Mouse (Mus musculus) G1E (cell line): Measurements from ENCODE around the gene Lgals7. TPM values are rescaled to one million over a fixed set of nuclear protein-coding genes. Genes with fewer than 3 reads are reported as not detected.

Experiments
- ATAC-seq: 2 replicates; pipeline ENCODE4 v1.8.0; 2016; ENCODE audit warnings: mild to moderate bottlenecking; ENCODE audit not compliant: insufficient number of reproducible peaks, poor library complexity, low FRiP score, severe bottlenecking; ENCODE audit errors: extremely low read depth
- DNase-seq: peaks from one replicate; pipeline ENCODE4 v3.0.0; 2012; ENCODE audit warnings: low spot score
- H3K27me3 ChIP-seq: 2 replicates; pipeline ENCODE4 v1.6.1; 2012; ENCODE audit warnings: mild to moderate bottlenecking, low read length, inconsistent platforms; ENCODE audit not compliant: insufficient read depth
- H3K36me3 ChIP-seq: replicated peaks from 2 replicates; pipeline ENCODE3; 2012; ENCODE audit warnings: mild to moderate bottlenecking, inconsistent platforms
- H3K4me1 ChIP-seq: 2 replicates; pipeline ENCODE4 v1.6.1; 2012; ENCODE audit warnings: low read depth, low read length, inconsistent platforms, mixed read lengths; ENCODE audit not compliant: insufficient read depth
- H3K4me3 ChIP-seq: 2 replicates; pipeline ENCODE4 v1.5.1; 2012; ENCODE audit warnings: low read depth, mild to moderate bottlenecking, inconsistent platforms, low read length, moderate library complexity, mixed read lengths
- H3K9me3 ChIP-seq: replicated peaks from 2 replicates; pipeline ENCODE4 v1.6.1; 2012; ENCODE audit warnings: inconsistent platforms
- CTCF ChIP-seq: IDR thresholded peaks from 2 replicates; pipeline ENCODE4 v1.5.1; 2012; ENCODE audit warnings: low read depth, low read length, inconsistent platforms, mixed read lengths
- GATA1 ChIP-seq: IDR thresholded peaks from 2 replicates; pipeline ENCODE4 v1.6.1; 2012; ENCODE audit warnings: borderline replicate concordance, low read length, inconsistent platforms, mixed read lengths
- GATA2 ChIP-seq: IDR thresholded peaks from 2 replicates; pipeline ENCODE4 v1.6.1; 2012; ENCODE audit warnings: low read depth, low read length, inconsistent platforms, borderline replicate concordance
- POLR2AphosphoS5 ChIP-seq: IDR thresholded peaks from 2 replicates; pipeline ENCODE4 v1.6.1; 2012; ENCODE audit warnings: low read depth, low read length, inconsistent platforms; ENCODE audit not compliant: insufficient replicate concordance
- TAL1 ChIP-seq: conservative IDR thresholded peaks from 2 replicates; pipeline ENCODE4 v1.6.1; 2012; ENCODE audit warnings: low read depth, low read length, inconsistent platforms, mixed read lengths
- polyA plus RNA-seq: library from polyadenylated mRNA; stranded (reverse); fragments of >175 nt; gene quantifications from 2 replicates; pipeline ENCODE4 v1.2.3, GENCODE M21; 2012
- total RNA-seq, 2 experiments: library from RNA; stranded (forward) in 1 of 2; stranded (reverse) in 1 of 2; fragments of 200-1000 nt in 1 of 2; fragments of >200 nt in 1 of 2; fragmentation: Nextera tagmentation in 1 of 2; gene quantifications; 2 replicates each; pipeline ENCODE4 v1.2.3; 2014 to 2017

Lgals7 gene
- total and polyA plus RNA-seq, 3 experiments = 0.27 to 0.49 TPM; not detected in 1

DNA sequence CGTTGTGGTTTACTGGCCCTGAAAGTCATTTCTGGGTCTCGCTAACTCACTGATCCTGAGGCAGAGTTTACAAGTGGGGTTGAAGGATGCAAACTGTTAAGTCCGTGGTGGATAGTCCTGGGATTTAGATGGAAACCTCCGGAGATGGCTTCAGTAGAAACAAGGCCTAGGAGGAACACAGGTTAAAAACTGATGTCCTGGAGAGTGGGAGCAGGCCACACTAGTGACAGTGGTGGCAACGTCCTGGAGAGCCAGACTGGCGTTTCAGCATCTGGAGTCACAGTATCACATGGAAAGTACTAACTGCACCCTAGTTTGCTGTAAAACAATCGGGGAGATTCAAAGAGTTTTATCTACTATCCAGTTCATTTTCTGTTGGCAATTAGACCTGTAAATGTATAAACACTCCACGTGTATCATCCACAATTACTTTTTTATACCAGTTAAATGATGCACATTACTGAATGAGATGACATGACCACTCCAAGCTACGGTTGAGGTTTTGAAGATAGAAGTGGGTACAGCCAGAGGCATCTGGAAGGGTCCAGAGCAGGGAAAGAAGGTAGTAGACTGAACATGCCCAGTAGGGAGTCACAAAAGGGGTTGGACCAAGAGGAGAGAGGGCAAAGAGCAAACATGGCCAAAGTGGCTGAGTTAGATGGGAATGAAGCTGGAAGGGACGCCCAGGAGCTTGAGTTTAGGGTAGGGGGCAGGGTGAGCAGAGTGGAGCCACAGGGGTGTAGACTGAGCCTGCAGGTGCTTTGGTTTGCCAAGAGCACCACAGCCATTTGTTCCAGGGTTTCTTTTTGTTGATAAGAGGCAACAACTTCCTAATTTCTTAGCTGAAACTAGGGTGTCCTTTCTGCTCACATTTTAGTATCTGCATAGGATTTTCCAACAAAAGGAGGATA, 40.4 kb upstream of the Lgals7 start:
- Histone ChIP-seq H3K27me3 (no peaks in the 10 kb centered on the region), H3K36me3 (peaks cover 69% of the 10 kb centered on the region), H3K9me3 (no peaks in the 10 kb centered on the region), H3K4me3 (no peak overlapping the region), H3K4me1 (peaks cover 76% of the 10 kb centered on the region)
- no peak for DNase-seq
- no peak for ATAC-seq
- TF ChIP-seq CTCF (no peak), GATA1 (no peak), GATA2 (no peak), POLR2AphosphoS5 (no peak), TAL1 (no peak)

DNA sequence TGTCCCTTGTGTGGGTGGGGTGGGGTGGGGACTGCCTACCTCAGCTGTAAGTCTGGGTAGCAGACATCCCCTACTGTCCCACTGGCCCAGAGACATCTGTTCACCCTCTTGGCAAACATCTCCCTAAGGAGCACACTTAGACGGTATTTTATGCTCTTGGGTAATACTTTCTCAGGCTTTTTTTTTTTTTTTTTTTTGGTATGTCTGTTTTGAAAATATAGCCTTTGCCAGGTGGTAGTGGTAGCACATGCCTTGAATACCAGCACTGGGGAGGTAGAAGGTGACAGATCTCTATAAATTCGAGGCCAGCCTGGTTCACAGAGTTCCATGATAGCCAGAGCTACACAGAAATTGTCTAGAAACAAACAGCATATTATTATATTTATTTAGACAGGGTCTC, 39.7 kb upstream of the Lgals7 start:
- no peaks in the 10 kb centered on the region for H3K9me3 ChIP-seq
- H3K36me3 ChIP-seq = peaks cover 68% of the 10 kb centered on the region
- H3K4me3 ChIP-seq = no peak overlapping the region
- peaks cover 69% of the 10 kb centered on the region for H3K4me1 ChIP-seq
- no peak for TF ChIP-seq POLR2AphosphoS5
- TF ChIP-seq CTCF = no peak
- TF ChIP-seq TAL1 = no peak
- TF ChIP-seq GATA1 = no peak
- no peak for TF ChIP-seq GATA2
- ATAC-seq (no peak), DNase-seq (no peak)
- no peaks in the 10 kb centered on the region for H3K27me3 ChIP-seq

DNA sequence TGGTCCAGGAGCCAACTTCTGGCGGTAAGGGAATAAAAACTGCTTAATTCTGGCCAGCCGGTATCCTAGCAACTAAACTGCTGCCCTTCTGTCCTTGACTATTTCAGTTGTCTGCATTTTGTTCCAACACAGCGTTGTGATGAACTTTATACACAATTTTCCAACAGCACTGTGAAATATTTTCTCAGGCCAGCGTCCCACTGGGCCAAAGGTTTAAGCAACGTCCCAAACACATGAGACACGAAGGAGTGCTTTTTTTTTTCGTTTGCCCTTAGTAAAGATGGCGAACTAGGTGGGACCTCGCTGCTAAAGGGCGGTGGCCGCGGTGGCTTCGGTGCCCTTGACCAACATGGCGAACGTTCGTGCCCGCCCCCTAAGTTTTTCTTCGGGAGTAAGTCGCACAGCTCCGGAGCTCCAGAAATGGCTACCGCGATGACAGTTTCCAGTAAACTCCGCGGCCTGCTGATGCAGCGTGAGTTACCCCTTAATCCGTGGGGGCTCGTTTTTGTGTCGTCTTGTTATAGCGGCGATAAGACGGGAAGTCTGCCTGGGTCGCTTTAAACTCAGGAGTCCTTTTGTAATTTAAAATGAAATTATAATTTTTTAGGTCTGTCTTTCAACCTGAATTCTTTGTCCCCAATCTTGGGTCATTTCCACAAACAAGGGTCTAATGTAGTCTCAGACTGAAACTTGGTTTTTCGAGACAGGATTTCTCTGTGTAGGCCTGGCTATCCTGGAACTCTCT, 38.5 kb upstream of the Lgals7 start, which contains the start of gene Ech1:
Ech1 (plus strand) TSS at position 277 of the 745 bp plus-strand sequence.
- H3K4me1 ChIP-seq = peaks cover 59% of the 10 kb centered on the region

DNA sequence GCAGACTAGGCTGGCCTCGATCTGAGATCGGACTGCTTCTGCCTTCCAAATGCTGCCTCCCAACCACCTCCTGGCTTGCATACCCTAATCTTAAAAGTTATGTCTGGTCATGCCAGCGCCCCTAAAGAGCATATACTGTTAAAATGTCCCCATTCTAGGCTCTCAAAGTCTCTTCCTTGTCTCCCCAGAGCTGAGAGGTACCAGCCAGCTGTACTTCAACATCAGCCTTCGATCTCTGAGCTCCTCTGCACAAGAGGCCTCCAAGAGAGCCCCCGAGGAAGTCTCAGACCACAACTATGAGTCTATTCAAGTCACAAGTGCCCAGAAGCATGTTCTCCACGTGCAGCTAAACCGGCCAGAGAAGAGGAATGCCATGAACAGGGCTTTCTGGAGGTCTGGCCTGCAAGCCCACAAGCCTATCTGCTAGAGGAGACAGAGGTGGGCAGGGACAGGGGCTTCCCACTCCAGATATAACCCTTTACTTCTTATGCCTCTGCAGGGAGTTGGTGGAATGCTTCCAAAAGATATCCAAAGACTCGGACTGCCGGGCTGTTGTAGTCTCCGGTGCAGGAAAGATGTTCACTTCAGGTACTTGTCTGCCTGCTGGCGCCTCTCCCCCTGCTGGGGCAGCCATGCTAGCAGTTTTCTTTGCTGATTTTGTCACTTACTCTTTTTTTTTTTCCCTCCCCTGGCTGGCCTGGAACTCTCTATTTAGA, 37.8 kb upstream of the Lgals7 start:
- Histone ChIP-seq H3K4me1 (peaks cover 52% of the 10 kb centered on the region), H3K9me3 (peaks cover 7% of the 10 kb centered on the region), H3K27me3 (no peaks in the 10 kb centered on the region), H3K4me3 (peak overlapping the region; percentile 69), H3K36me3 (peaks cover 66% of the 10 kb centered on the region)
- TF ChIP-seq POLR2AphosphoS5 = no peak
- no peak for TF ChIP-seq GATA2
- no peak for TF ChIP-seq CTCF
- TF ChIP-seq GATA1 = no peak
- no peak for TF ChIP-seq TAL1
- DNase-seq = no peak
- ATAC-seq = peak; percentile 26; the same call in 1 of the 2 replicates

More for the DNA sequence above, 38.5 kb upstream of the Lgals7 start, which contains the start of gene Ech1:
- Histone ChIP-seq H3K9me3 (peaks cover 6% of the 10 kb centered on the region), H3K4me3 (peak within 1 kb of the TSS; percentile 69), H3K27me3 (no peaks in the 10 kb centered on the region), H3K36me3 (peaks cover 66% of the 10 kb centered on the region)
- no peak for TF ChIP-seq CTCF
- TF ChIP-seq TAL1 = no peak
- no peak for TF ChIP-seq GATA2
- no peak for TF ChIP-seq POLR2AphosphoS5
- no peak for TF ChIP-seq GATA1
- peak; percentile 41; the same call in 1 of the 2 replicates for ATAC-seq
- peak; percentile 65 for DNase-seq

DNA sequence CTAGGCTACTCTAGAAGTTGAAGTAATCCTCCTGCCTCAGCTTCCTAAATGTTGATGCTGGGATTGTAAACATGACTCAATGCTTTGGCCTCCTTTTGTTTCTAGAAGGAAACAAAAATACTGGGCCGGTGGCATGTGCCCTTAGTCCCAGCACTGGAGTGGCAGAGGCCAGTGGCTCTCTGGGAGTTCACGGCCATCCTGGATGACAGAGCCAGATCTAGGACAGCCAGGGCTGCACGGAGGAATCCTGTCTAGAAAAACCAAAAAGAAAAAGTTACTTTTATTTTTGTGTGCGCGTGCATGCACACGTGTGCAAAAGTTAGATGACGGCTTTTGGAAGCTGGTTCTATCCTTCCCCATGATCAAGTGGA, 37.3 kb upstream of the Lgals7 start:
- Histone ChIP-seq H3K4me3 (no peak overlapping the region), H3K4me1 (peaks cover 47% of the 10 kb centered on the region), H3K9me3 (peaks cover 7% of the 10 kb centered on the region), H3K36me3 (peaks cover 66% of the 10 kb centered on the region), H3K27me3 (no peaks in the 10 kb centered on the region)
- no peak for TF ChIP-seq GATA1
- no peak for TF ChIP-seq CTCF
- no peak for TF ChIP-seq TAL1
- no peak for TF ChIP-seq POLR2AphosphoS5
- no peak for TF ChIP-seq GATA2
- DNase-seq = no peak
- no peak for ATAC-seq

DNA sequence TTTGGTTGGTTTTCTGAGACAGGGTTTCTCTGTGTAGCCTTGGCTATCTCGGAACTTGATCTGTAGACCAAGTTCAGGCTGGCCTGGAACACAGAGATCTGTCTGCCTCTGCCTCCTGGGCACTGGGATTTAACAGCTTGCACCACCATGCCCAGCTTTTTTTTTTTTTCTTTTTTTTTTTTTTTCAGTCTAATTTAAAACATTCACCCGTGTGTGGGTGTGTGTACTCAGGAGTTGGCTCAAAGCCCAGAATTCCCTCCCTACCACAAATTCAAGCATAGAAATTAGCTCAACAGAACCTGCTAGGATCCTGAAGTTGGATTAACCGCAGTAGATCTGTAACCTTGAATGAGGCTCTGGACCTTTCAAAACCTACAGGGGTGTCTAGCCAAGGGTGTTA, 36.3 kb upstream of the Lgals7 start:
- ATAC-seq (no peak), DNase-seq (no peak)
- H3K4me1 ChIP-seq = peaks cover 49% of the 10 kb centered on the region
- H3K4me3 ChIP-seq = no peak overlapping the region
- peaks cover 7% of the 10 kb centered on the region for H3K9me3 ChIP-seq
- H3K36me3 ChIP-seq = peaks cover 66% of the 10 kb centered on the region
- TF ChIP-seq POLR2AphosphoS5 (no peak), TAL1 (no peak), CTCF (no peak), GATA2 (no peak), GATA1 (no peak)
- H3K27me3 ChIP-seq = no peaks in the 10 kb centered on the region
